Mouse (Mus musculus) ES-E14 (cell line): Measurements from ENCODE around the gene Ankrd11.

Experiments used
- CHD2 ChIP-seq: IDR thresholded peaks from 2 replicates; pipeline ENCODE4 v1.6.1; 2014; ENCODE audit warnings: mild to moderate bottlenecking, low read depth, low read length, inconsistent platforms
- MAFK ChIP-seq: IDR thresholded peaks from 2 replicates; pipeline ENCODE4 v1.6.1; 2014; ENCODE audit warnings: mild to moderate bottlenecking, low read depth, low read length, inconsistent platforms; ENCODE audit not compliant: insufficient read depth

DNA sequence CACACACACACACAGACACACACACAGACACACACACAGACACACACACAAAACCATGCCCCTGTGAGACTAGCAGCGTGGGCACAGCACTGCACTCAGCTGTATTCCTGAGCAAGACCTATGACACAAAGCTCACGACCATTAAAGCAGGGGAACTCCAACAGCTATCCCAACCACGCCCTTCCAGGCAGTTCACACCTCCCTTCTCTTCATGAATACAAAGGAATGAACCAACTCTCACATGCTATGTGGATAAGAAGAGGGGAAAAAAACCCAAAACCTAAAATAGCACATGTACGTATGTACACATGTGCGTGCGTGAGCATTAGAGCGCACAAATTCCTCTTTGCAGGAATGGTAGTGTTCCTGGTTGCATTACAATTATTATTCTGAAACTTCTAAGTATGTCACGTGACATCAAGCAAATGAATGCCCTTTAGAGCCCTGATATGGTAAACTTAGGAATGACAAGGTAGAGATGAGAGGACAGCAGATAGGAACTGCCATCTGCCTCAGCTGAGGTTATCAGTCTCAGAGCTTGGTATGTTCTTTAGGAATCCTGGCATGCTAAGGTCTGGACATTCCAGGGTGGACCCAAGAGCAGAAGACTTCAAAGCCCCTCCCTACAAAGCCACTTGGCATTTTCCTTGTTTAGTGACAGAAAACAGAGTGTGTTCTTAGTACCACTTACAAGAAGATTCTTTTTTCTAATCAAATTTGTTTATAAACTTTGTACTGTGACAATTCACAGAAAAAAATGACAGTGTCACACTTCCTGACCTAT, 115.9 kb downstream of the Ankrd11 start:
- TF ChIP-seq MAFK = no peak
- TF ChIP-seq CHD2 = no peak
